Mouse (Mus musculus) embryonic facial prominence, embryonic 12.5 days (tissue): Measurements from ENCODE around the gene Gas2. TPM values are rescaled to one million over a fixed set of nuclear protein-coding genes. Genes with fewer than 3 reads are reported as not detected.

Experiments used
- ATAC-seq: fragments of 200-750 bp; cut with Nextera tagmentation; 2 replicates; pipeline ENCODE4 v1.8.0; 2017; ENCODE audit not compliant: insufficient number of reproducible peaks, insufficient read depth, low FRiP score, low TSS enrichment
- H3K27ac ChIP-seq: fragments of 300-500 bp; sonication (generic); 2 replicates; pipeline ENCODE4 v1.5.1; 2016; ENCODE audit warnings: mild to moderate bottlenecking
- H3K27me3 ChIP-seq: fragments of 300-500 bp; sonication (generic); 2 replicates; pipeline ENCODE4 v1.6.1; 2016; ENCODE audit warnings: mild to moderate bottlenecking, moderate library complexity
- H3K36me3 ChIP-seq: fragments of 300-500 bp; sonication (generic); 2 replicates; pipeline ENCODE4 v1.6.1; 2016; ENCODE audit warnings: mild to moderate bottlenecking
- H3K4me1 ChIP-seq: fragments of 300-500 bp; sonication (generic); 2 replicates; pipeline ENCODE4 v1.6.1; 2016
- H3K4me2 ChIP-seq: fragments of 300-500 bp; sonication (generic); replicated peaks from 2 replicates; pipeline ENCODE4 v1.6.1; 2016; ENCODE audit warnings: mild to moderate bottlenecking, moderate library complexity
- H3K4me3 ChIP-seq: fragments of 300-500 bp; sonication (generic); 2 replicates; pipeline ENCODE4 v1.5.1; 2016; ENCODE audit warnings: mild to moderate bottlenecking
- H3K9ac ChIP-seq: fragments of 300-500 bp; sonication (generic); 2 replicates; pipeline ENCODE4 v1.6.1; 2016; ENCODE audit warnings: mild to moderate bottlenecking, moderate library complexity
- H3K9me3 ChIP-seq: fragments of 300-500 bp; sonication (generic); 2 replicates; pipeline ENCODE4 v1.6.1; 2016; ENCODE audit warnings: mild to moderate bottlenecking, moderate library complexity
- WGBS: fragments of 180-500 bp; shearing (Covaris S2); methylation state at CpG from one replicate; pipeline ENCODE4 v1.1.7; 2016; 5-methylcytosine and 5-hydroxymethylcytosine counted together
- polyA plus RNA-seq: library from polyadenylated mRNA; unstranded; fragments of >200 nt; fragmentation: Nextera tagmentation; extraction: Ambion mirVana; gene quantifications from 2 replicates; pipeline ENCODE4 v1.2.1, GENCODE M21; 2016

The Gas2 gene
- polyA plus RNA-seq, 1 experiment from 2014 or later = 69.0 TPM

- ATAC-seq = no peak
- no peak overlapping the region for H3K9ac ChIP-seq
- no peak overlapping the region for H3K4me2 ChIP-seq
- 65% methylated on average over 11 of the region's 11 CpGs for WGBS
- H3K9me3 ChIP-seq = no peaks in the 10 kb centered on the region
- no peaks in the 10 kb centered on the region for H3K36me3 ChIP-seq
- H3K27me3 ChIP-seq = no peaks in the 10 kb centered on the region
- no peak overlapping the region for H3K27ac ChIP-seq
- 0 out of 2 replicates have a peak, but pooled peaks cover 4% of the 10 kb centered on the region for H3K4me1 ChIP-seq
- no peak overlapping the region for H3K4me3 ChIP-seq
These were observed 26.1 kb downstream of the Gas2 start for GRCm38 (mm10) chr7:51887678-51888567.

- H3K36me3 ChIP-seq = no peaks in the 10 kb centered on the region
- H3K9me3 ChIP-seq = no peaks in the 10 kb centered on the region
- H3K4me1 ChIP-seq = peaks cover 10% of the 10 kb centered on the region; the same call in 1 of the 2 replicates
- H3K9ac ChIP-seq = no peak overlapping the region
- WGBS = 90% methylated on average over 7 of the region's 7 CpGs
- H3K4me3 ChIP-seq = no peak overlapping the region
- H3K27ac ChIP-seq = no peak overlapping the region
- no peak overlapping the region for H3K4me2 ChIP-seq
- no peaks in the 10 kb centered on the region for H3K27me3 ChIP-seq
- no peak for ATAC-seq
These were observed 27.8 kb downstream of the Gas2 start for GRCm38 (mm10) chr7:51889601-51890000.

GRCm38 (mm10) chr7:51892224-51892965 lies 30.6 kb downstream of the Gas2 start:
- Histone ChIP-seq H3K27me3 (no peaks in the 10 kb centered on the region), H3K27ac (no peak overlapping the region), H3K9ac (no peak overlapping the region), H3K4me2 (no peak overlapping the region), H3K36me3 (no peaks in the 10 kb centered on the region), H3K4me1 (peaks cover 15% of the 10 kb centered on the region; the same call in 1 of the 2 replicates), H3K9me3 (no peaks in the 10 kb centered on the region), H3K4me3 (no peak overlapping the region)
- WGBS = 88% methylated on average over 1 of the region's 1 CpGs
- ATAC-seq = no peak

- H3K4me1 ChIP-seq = peaks cover 12% of the 10 kb centered on the region; the same call in 1 of the 2 replicates
- H3K4me2 ChIP-seq = no peak overlapping the region
- no peak for ATAC-seq
- H3K27ac ChIP-seq = no peak overlapping the region
- no peak overlapping the region for H3K9ac ChIP-seq
- WGBS = 77% methylated on average over 4 of the region's 4 CpGs
- H3K36me3 ChIP-seq = no peaks in the 10 kb centered on the region
- no peaks in the 10 kb centered on the region for H3K9me3 ChIP-seq
- no peak overlapping the region for H3K4me3 ChIP-seq
- H3K27me3 ChIP-seq = no peaks in the 10 kb centered on the region
These were observed 31.2 kb downstream of the Gas2 start for GRCm38 (mm10) chr7:51893008-51893407.

GRCm38 (mm10) chr7:51894133-51894801 lies 32.5 kb downstream of the Gas2 start:
- no peaks in the 10 kb centered on the region for H3K27me3 ChIP-seq
- no peak for ATAC-seq
- H3K36me3 ChIP-seq = no peaks in the 10 kb centered on the region
- H3K27ac ChIP-seq = no peak overlapping the region
- WGBS = 68% methylated on average over 4 of the region's 4 CpGs
- H3K4me1 ChIP-seq = peaks cover 11% of the 10 kb centered on the region; the same call in 1 of the 2 replicates
- H3K9ac ChIP-seq = no peak overlapping the region
- H3K9me3 ChIP-seq = no peaks in the 10 kb centered on the region
- no peak overlapping the region for H3K4me2 ChIP-seq
- H3K4me3 ChIP-seq = no peak overlapping the region

- Histone ChIP-seq H3K4me1 (peaks cover 11% of the 10 kb centered on the region; the same call in 1 of the 2 replicates), H3K9me3 (no peaks in the 10 kb centered on the region), H3K9ac (no peak overlapping the region), H3K4me2 (no peak overlapping the region), H3K4me3 (no peak overlapping the region), H3K27ac (peak overlapping the region; percentile 81), H3K36me3 (no peaks in the 10 kb centered on the region), H3K27me3 (no peaks in the 10 kb centered on the region)
- 31% methylated on average over 2 of the region's 2 CpGs for WGBS
- ATAC-seq = 0 out of 2 replicates have a peak, but pooled peaks have one; percentile 47
These were observed 33.1 kb downstream of the Gas2 start for GRCm38 (mm10) chr7:51894939-51895338.

GRCm38 (mm10) chr7:51899066-51899465 lies 37.3 kb downstream of the Gas2 start:
- Histone ChIP-seq H3K27ac (peak overlapping the region; percentile 26; the same call in 1 of the 2 replicates), H3K36me3 (no peaks in the 10 kb centered on the region), H3K9me3 (no peaks in the 10 kb centered on the region), H3K27me3 (no peaks in the 10 kb centered on the region), H3K4me3 (no peak overlapping the region), H3K4me1 (0 out of 2 replicates have a peak, but pooled peaks cover 6% of the 10 kb centered on the region), H3K9ac (no peak overlapping the region), H3K4me2 (no peak overlapping the region)
- ATAC-seq = no peak
- WGBS = 54% methylated on average over 6 of the region's 6 CpGs

GRCm38 (mm10) chr7:51913292-51914050 lies 51.7 kb downstream of the Gas2 start:
- Histone ChIP-seq H3K9me3 (no peaks in the 10 kb centered on the region), H3K27me3 (no peaks in the 10 kb centered on the region), H3K4me3 (no peak overlapping the region), H3K36me3 (no peaks in the 10 kb centered on the region), H3K4me2 (no peak overlapping the region), H3K9ac (no peak overlapping the region), H3K27ac (peak overlapping the region; percentile 84), H3K4me1 (peaks cover 10% of the 10 kb centered on the region)
- ATAC-seq = peak; percentile 86
- 78% methylated on average over 3 of the region's 3 CpGs for WGBS

- 33% methylated on average over 2 of the region's 2 CpGs for WGBS
- Histone ChIP-seq H3K4me1 (peaks cover 10% of the 10 kb centered on the region), H3K27ac (peak overlapping the region; percentile 83), H3K27me3 (no peaks in the 10 kb centered on the region), H3K4me3 (no peak overlapping the region), H3K9me3 (no peaks in the 10 kb centered on the region), H3K36me3 (no peaks in the 10 kb centered on the region), H3K9ac (no peak overlapping the region), H3K4me2 (no peak overlapping the region)
- ATAC-seq = peak; percentile 67; the same call in 1 of the 2 replicates
These were observed 52.3 kb downstream of the Gas2 start for GRCm38 (mm10) chr7:51914132-51914531.

- no peak overlapping the region for H3K4me2 ChIP-seq
- H3K9ac ChIP-seq = no peak overlapping the region
- peak overlapping the region; percentile 60; the same call in 1 of the 2 replicates for H3K27ac ChIP-seq
- H3K9me3 ChIP-seq = no peaks in the 10 kb centered on the region
- no peak for ATAC-seq
- 0 out of 2 replicates have a peak, but pooled peaks cover 5% of the 10 kb centered on the region for H3K4me1 ChIP-seq
- 51% methylated on average over 10 of the region's 10 CpGs for WGBS
- no peaks in the 10 kb centered on the region for H3K36me3 ChIP-seq
- no peak overlapping the region for H3K4me3 ChIP-seq
- no peaks in the 10 kb centered on the region for H3K27me3 ChIP-seq
These were observed 67.1 kb downstream of the Gas2 start for GRCm38 (mm10) chr7:51928761-51929519.
